Mouse (Mus musculus) G1E-ER4 (cell line): ENCODE results near the gene Agap1. TPM values are rescaled to one million over a fixed set of nuclear protein-coding genes. Genes with fewer than 3 reads are reported as not detected.

Experiments used
- GATA1 ChIP-seq: IDR thresholded peaks from one replicate; pipeline ENCODE4 v1.8.0; 2012; ENCODE audit warnings: low read length, inconsistent platforms
- polyA plus RNA-seq: library from polyadenylated mRNA; stranded (reverse); fragments of >175 nt; gene quantifications from 2 replicates; pipeline ENCODE4 v1.2.3, GENCODE M21; 2012

Agap1 gene
- polyA plus RNA-seq, 1 experiment: not detected

- no peak for TF ChIP-seq GATA1
Observed at GRCm38 (mm10) chr1:89450139-89450538, 4.5 kb upstream of the Agap1 start.

- no peak for TF ChIP-seq GATA1
Observed at GRCm38 (mm10) chr1:89452138-89452537, 2.5 kb upstream of the Agap1 start.

GRCm38 (mm10) chr1:89453666-89454065, 940 bp upstream of the Agap1 start:
- TF ChIP-seq GATA1: no peak

- no peak for TF ChIP-seq GATA1
Observed at GRCm38 (mm10) chr1:89455421-89456091, 950 bp downstream of the Agap1 start.

- TF ChIP-seq GATA1: no peak
Observed at GRCm38 (mm10) chr1:89456456-89456855, 1.9 kb downstream of the Agap1 start.

- no peak for TF ChIP-seq GATA1
Observed at GRCm38 (mm10) chr1:89457126-89458031, 2.8 kb downstream of the Agap1 start.

- TF ChIP-seq GATA1: no peak
Observed at GRCm38 (mm10) chr1:89461881-89462280, 7.3 kb downstream of the Agap1 start.

- TF ChIP-seq GATA1: no peak
Observed at GRCm38 (mm10) chr1:89463138-89463537, 8.5 kb downstream of the Agap1 start.

- no peak for TF ChIP-seq GATA1
Observed at GRCm38 (mm10) chr1:89465417-89466002, 10.9 kb downstream of the Agap1 start.

GRCm38 (mm10) chr1:89467321-89468069, 12.9 kb downstream of the Agap1 start:
- TF ChIP-seq GATA1: no peak

GRCm38 (mm10) chr1:89468141-89468540, 13.5 kb downstream of the Agap1 start:
- TF ChIP-seq GATA1: no peak

- no peak for TF ChIP-seq GATA1
Observed at GRCm38 (mm10) chr1:89471430-89471829, 16.8 kb downstream of the Agap1 start.

- TF ChIP-seq GATA1: no peak
Observed at GRCm38 (mm10) chr1:89471891-89472290, 17.3 kb downstream of the Agap1 start.

GRCm38 (mm10) chr1:89473946-89474345, 19.3 kb downstream of the Agap1 start:
- no peak for TF ChIP-seq GATA1

- no peak for TF ChIP-seq GATA1
Observed at GRCm38 (mm10) chr1:89474853-89475252, 20.2 kb downstream of the Agap1 start.

GRCm38 (mm10) chr1:89477033-89477432, 22.4 kb downstream of the Agap1 start:
- TF ChIP-seq GATA1: no peak
